ENCODE assay signal across 10 mouse cellular contexts in the genomic region with DNA sequence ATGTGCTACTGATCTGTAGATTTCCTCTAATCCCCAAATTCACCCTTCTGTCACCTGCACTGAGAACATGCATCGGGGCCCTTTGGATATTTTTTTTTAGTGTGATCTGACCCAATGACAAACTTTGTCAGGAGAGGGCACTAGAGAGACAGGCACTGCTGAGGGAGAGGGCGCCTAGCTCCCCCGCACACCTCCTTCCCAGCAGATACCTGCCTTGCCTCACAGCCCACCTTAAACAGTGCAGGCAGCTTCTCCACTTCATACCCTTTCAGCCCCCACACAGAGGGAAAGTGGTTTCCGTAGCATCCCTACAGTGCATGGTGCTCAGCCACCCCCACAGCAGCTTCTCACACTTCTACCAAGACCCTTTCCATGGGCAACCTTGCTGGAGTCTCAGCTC.
DNase-seq lines count a peak whose midpoint lies in the region; ATAC-seq and TF ChIP-seq lines count a peak whose summit lies in the region.
"Had no signal": no experiment of that assay in that cellular context is flagged by ENCODE, and none has a peak within 500 bp of the region (broad histone marks: within the 10 kb centered on the region; RNA-seq: fewer than 3 reads in every experiment).

No protein-coding gene starts in this region.

- no peak overlapping the region for H3K4me3 ChIP-seq in cerebellum, adult 2 months (replicated peaks; ENCODE audit: insufficient read depth, low read depth, low read length)
- H3K4me3 ChIP-seq in left cerebral cortex, adult 2 months = no peak overlapping the region
- H3K4me3 ChIP-seq in kidney, embryonic 14.5 days (ENCODE audit: low read length) = no peak overlapping the region
- H3K4me3 ChIP-seq: stomach, embryonic 15.5 days had no signal

- TF ChIP-seq CTCF in cerebellum, adult 2 months (IDR thresholded peaks at IDR 0.05; ENCODE audit: borderline replicate concordance, insufficient read depth, low read depth, low read length) = 0 out of 2 replicates have a peak, but pooled peaks have one; percentile 10
- TF ChIP-seq CTCF in left cerebral cortex, adult 2 months (IDR thresholded peaks at IDR 0.05) = peak; percentile 50

- no peak for ATAC-seq in kidney, embryonic 14.5 days (ENCODE audit: low FRiP score, low TSS enrichment)

- 32% methylated on average over 4 of the region's 4 CpGs for WGBS in cerebellum, adult 2 months
- WGBS in kidney, embryonic 14.5 days = 36% methylated on average over 4 of the region's 4 CpGs

- H3K36me3 ChIP-seq in kidney, embryonic 14.5 days (ENCODE audit: control insufficient read depth, insufficient read depth, low read length) = no peaks in the 10 kb centered on the region
- H3K36me3 ChIP-seq: stomach, embryonic 15.5 days had no signal

- no peaks in the 10 kb centered on the region for H3K4me1 ChIP-seq in cerebellum, adult 2 months (ENCODE audit: control insufficient read depth, insufficient read depth, low read length)
- H3K4me1 ChIP-seq in kidney, embryonic 14.5 days (ENCODE audit: control insufficient read depth, insufficient read depth, low read length) = no peaks in the 10 kb centered on the region
- H3K4me1 ChIP-seq: stomach, embryonic 15.5 days had no signal

- H3K4me2 ChIP-seq in kidney, embryonic 14.5 days (replicated peaks; ENCODE audit: low read depth, low read length) = no peak overlapping the region
- H3K4me2 ChIP-seq: stomach, embryonic 15.5 days had no signal

- no peaks in the 10 kb centered on the region for H3K9me3 ChIP-seq in kidney, embryonic 14.5 days (ENCODE audit: control insufficient read depth, low read length)
- H3K9me3 ChIP-seq: stomach, embryonic 15.5 days had no signal

- no peak overlapping the region for H3K27ac ChIP-seq in cerebellum, adult 2 months (ENCODE audit: insufficient read depth, low read length)
- no peak overlapping the region for H3K27ac ChIP-seq in left cerebral cortex, adult 2 months
- H3K27ac ChIP-seq in kidney, embryonic 14.5 days (ENCODE audit: low read depth, low read length) = no peak overlapping the region
- H3K27ac ChIP-seq: liver, embryonic 14.5 days; stomach, embryonic 15.5 days had no signal

- intact Hi-C loops in left cerebral cortex, adult 2 months (cut with DNase I) = loop anchor here (2.0 to 5.0 kb wide), 2 partner anchors 195 to 674 kb away; no protein-coding TSS in a partner anchor

- no peak for TF ChIP-seq POLR2A in cerebellum, adult 2 months (IDR thresholded peaks at IDR 0.05; ENCODE audit: borderline replicate concordance, insufficient read depth, low read length)

- no peak overlapping the region for H3K9ac ChIP-seq in kidney, embryonic 14.5 days (ENCODE audit: low read depth, low read length)
- H3K9ac ChIP-seq: liver, embryonic 14.5 days; stomach, embryonic 15.5 days had no signal

- no peaks in the 10 kb centered on the region; the same call in 1 of the 2 replicates for H3K27me3 ChIP-seq in cerebellum, adult 2 months (ENCODE audit: control insufficient read depth, insufficient read depth, low read length)
- H3K27me3 ChIP-seq in kidney, embryonic 14.5 days (ENCODE audit: control insufficient read depth, insufficient read depth, low read length) = no peaks in the 10 kb centered on the region
- H3K27me3 ChIP-seq: stomach, embryonic 15.5 days had no signal

- no peak for DNase-seq in cerebellum, adult 2 months
- DNase-seq in cerebellum, adult 18-20 months = no peak
- peak; percentile 13 to 16 for DNase-seq in left cerebral cortex, adult 2 months (ENCODE audit: extremely low spot score in 1 of 2, low spot score in 2 of 2)
- DNase-seq in left cerebral cortex, adult 8-10 months (ENCODE audit: low spot score in 2 of 2) = no peak
- peak; percentile 57 for DNase-seq in embryo, embryonic 10.5 days (ENCODE audit: low spot score)
- DNase-seq in neural tube, embryonic 10.5 days (ENCODE audit: extremely low spot score, low spot score) = peak; percentile 34
- no peak for DNase-seq in liver

Comparison
In these comparisons a context has a peak if more than half of its experiments do, and no peak if none do; other contexts are left out.
1. DNase-seq: peak in left cerebral cortex, adult 2 months (2 of 2), embryo, embryonic 10.5 days (single experiment) and neural tube, embryonic 10.5 days (single experiment); none in cerebellum, adult 2 months (0 of 2), cerebellum, adult 18-20 months (0 of 2), left cerebral cortex, adult 8-10 months (0 of 2) and liver (single experiment).